Mouse (Mus musculus) adrenal gland, postnatal 10 days (tissue): ENCODE data around the gene Madcam1. TPM values are rescaled to one million over a fixed set of nuclear protein-coding genes. Genes with fewer than 3 reads are reported as not detected.
"Not testable (repeated sequence)": the region's sequence is repeated elsewhere in the genome, so short reads cannot be mapped to it uniquely, and the experiment has no call there.

Source experiments
- DNase-seq: peaks from one replicate; pipeline ENCODE4 v3.0.0; 2021; ENCODE audit warnings: mixed read lengths
- total RNA-seq, 2 experiments: library from RNA; stranded (reverse); gene quantifications; 2 replicates each; pipeline ENCODE4 v1.2.3; 2021

The Madcam1 gene
- total RNA-seq, 2 experiments from 2014 or later: 3.1 to 4.0 TPM

DNA sequence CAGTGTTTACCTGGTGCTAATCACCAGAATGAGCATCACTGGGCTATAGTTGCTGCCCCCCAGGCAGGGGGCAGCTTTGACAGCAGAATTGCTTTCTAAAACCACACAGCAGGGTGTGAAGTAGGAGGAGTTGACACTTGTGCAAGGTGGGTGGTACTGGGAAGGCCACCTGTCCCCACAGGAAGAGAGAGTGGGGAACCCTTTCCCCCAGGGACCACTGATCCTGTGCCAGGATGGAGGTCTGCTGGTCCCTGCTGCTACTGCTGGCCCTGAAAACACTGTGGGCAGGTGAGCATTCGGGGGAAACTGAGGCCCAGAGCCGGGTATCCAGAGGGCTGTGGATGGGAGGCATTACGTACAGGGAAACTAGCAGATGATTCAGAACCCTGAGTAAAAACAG is 24.8 kb downstream of the Madcam1 start:
- no peak for DNase-seq

GRCm38 (mm10) chr10:79691986-79692548 is 27.7 kb downstream of the Madcam1 start:
- DNase-seq: no peak

- DNase-seq: no peak
Observed at GRCm38 (mm10) chr10:79693580-79694378, 29.4 kb downstream of the Madcam1 start.

DNA sequence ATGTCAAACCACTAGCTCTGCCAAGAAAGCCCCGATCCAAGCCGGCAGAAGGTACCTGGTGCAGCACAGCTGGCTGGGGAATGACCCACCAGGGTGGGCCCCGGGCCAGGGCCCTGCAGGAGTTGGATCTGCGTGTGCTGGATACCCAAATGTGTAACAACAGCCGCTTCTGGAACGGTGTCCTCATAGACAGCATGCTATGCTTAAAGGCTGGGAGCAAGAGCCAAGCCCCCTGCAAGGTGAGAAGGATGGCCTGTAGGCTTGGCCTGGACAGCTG is 30.0 kb downstream of the Madcam1 start:
- DNase-seq: no peak

- peak; percentile 88 for DNase-seq
Observed at GRCm38 (mm10) chr10:79695231-79696128, 31.1 kb downstream of the Madcam1 start.

GRCm38 (mm10) chr10:79696129-79696651 is 31.8 kb downstream of the Madcam1 start:
- DNase-seq: no peak

DNA sequence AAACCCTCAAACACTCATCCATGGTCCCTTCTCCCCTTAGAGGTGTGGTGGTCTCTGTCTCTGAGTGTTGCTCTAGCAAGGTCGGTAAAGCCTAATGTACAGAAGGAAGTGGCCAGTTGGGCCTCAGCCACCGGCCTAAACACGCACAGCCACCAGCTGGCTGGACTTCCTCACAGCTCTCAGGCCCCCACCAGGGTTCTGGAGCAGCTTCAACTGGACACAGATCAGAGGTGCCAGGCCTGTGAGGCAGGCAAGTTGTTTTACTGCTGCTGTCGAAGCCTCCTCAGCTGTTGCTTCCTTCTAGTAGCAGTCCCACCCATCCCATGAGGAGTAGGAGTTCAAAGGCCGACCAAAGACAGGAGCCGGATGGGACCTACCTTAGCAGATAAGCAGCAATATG is 33.6 kb downstream of the Madcam1 start:
- no peak for DNase-seq

DNA sequence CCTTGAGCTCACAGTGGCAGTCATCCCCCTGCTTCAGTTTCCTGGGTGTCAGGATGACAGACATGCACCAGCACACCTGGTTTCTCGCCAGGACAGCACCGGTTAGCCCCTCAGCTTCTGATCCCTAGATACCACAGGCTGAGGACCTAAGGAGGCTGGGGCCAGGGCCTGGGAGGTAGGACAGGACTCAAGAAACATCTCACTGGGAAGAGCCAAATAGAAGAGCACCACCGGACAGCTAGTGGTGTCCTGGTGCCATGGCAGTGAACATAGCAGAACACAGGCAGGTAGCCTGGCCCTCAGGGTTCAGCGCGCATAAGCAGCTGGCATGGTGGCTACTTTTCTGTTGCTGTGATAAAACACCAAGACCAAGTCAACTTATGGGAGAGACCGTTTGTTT is 34.1 kb downstream of the Madcam1 start:
- no peak for DNase-seq

GRCm38 (mm10) chr10:79700676-79701075 is 36.3 kb downstream of the Madcam1 start:
- no peak for DNase-seq

GRCm38 (mm10) chr10:79701443-79702129 is 37.2 kb downstream of the Madcam1 start:
- peak; percentile 77 for DNase-seq

DNA sequence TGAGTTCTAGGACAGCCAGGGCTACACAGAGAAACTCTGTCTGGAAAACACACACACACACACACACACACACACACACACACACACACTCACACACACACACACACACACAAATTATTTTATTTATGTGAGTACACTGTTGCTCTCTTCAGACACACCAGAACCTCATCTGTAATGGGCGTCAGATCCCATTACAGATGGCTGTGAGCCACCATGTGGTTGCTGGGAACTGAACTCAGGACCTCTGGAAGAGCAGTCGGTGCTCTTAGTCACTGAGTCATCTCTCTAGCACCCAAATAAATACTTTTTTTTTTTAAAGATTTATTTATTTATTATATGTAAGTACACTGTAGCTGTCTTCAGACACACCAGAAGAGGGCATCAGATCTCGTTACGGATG is 38.6 kb downstream of the Madcam1 start:
- not testable (repeated sequence) for DNase-seq

- no peak for DNase-seq
Observed at GRCm38 (mm10) chr10:79703541-79703940, 39.2 kb downstream of the Madcam1 start.

GRCm38 (mm10) chr10:79704065-79704969 is 40.0 kb downstream of the Madcam1 start, which contains the start of gene Bsg:
Bsg (plus strand) TSS chr10:79704491.
- DNase-seq: peak; percentile 99

DNA sequence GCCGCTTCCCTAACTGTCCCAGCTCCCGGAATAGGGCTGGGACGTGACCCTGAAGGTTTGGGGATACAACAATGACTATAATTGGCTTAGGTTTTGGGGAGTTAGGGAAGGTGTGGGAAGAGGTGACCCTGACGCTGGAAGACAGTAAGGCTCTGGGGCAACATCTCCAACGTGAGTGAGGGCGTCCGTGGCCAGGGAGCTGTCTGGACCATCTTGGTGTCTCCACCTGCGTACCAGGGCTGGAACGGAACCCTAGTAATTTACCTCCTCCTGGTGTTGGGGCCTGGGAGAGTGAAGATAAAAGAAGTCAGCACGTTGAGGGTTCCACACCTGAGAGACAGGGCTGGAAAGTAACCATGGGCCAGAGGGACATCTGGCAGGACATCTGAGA is 40.6 kb downstream of the Madcam1 start:
- no peak for DNase-seq

DNA sequence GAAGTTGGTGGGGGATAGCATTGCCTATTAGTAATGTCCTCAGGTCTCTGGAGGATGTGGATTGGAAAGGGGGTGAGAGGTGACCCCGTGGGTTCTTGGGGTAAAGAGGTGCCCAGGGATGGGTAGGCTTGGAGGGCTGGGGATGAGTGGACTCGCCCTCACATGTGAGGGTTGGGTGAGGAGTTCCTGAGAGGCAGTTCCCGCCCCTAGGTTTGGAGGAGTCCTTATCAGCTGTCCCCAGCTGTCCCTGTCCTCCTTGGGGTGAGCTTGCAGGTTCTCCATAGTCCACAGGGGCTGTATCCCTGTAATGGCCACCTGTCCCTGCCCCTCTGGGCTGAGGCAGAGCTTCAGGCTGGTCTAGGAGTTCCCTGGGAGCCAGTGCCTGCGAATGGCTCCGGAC is 41.6 kb downstream of the Madcam1 start:
- DNase-seq: no peak

GRCm38 (mm10) chr10:79706406-79707094 is 42.2 kb downstream of the Madcam1 start:
- peak; percentile 64 for DNase-seq

DNA sequence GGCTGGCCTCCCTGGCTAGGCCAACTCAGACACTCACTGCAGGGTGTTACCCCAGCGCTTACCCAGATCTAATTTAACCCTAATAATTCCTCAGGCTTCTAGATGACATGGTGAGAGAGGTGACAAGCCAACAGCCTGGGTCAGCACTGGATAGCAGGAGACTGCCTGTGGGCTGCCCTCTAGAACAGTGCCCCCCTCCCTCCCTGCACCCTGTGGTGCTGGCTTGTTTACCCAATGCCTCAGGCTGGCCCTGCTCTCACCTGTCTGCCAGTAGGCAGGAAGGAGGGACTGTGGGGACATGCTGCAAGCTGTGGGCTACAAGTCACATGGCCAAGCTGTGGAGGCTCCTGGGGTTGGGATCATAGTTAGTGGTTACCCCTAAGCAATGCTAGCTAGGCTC is 42.8 kb downstream of the Madcam1 start:
- no peak for DNase-seq

GRCm38 (mm10) chr10:79707759-79708158 is 43.4 kb downstream of the Madcam1 start:
- no peak for DNase-seq

- DNase-seq: no peak
Observed at GRCm38 (mm10) chr10:79708668-79709067, 44.3 kb downstream of the Madcam1 start.

GRCm38 (mm10) chr10:79709307-79709706 is 44.9 kb downstream of the Madcam1 start:
- DNase-seq: no peak

DNA sequence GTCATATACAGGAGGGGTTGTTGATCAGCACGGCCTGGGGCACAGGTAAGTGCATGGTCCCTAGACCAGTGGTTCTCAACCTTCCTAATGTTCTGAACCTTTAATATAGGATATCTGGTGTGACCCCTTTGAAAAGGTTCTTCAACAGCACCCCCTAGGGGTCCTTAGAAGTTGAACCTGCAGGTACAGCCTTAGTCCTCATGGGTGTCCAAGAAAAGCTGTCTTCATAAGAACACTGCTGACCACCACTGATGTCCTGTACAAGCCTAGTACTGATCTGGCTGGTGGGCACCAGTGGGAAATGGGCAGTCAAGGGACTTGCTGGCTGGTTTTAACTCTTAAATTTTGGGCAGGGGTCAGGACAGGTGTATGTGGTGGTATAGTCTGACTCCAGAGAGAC is 47.7 kb downstream of the Madcam1 start:
- DNase-seq: no peak
